Mouse (Mus musculus): Measurements from ENCODE around the gene Mrps7. TPM values are rescaled to one million over a fixed set of nuclear protein-coding genes. Genes with fewer than 3 reads are reported as not detected.

Mrps7 gene
- total and polyA plus RNA-seq, 3 experiments: 106 to 199 (median 157) TPM

DNA sequence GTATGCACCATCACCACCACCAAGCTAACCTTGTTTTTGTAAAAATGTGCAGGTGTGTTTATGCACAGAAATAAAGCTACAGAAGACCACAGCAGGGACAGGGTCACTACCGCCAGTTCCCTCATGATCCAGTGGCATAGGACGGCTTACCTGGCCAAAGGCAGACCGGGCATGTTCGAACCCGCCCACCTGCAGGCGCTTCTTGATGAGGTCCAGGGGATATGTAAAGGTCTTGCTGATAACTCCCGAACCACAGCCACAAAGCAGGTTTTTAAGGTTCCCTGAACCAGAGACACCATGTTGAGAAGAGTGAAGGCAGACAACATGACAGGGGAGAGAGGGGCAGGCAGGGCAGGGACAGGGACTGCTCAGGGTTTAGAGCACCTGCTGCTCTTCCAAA is 12.6 kb downstream of the Mrps7 start:
- H3K79me2 ChIP-seq (ENCODE audit: control insufficient read depth, insufficient read depth, low read length, poor library complexity): peaks cover 5% of the 10 kb centered on the region; the same call in 1 of the 2 replicates
- peaks cover 3 to 10% of the 10 kb centered on the region in 2 experiments; a peak in 3 of 4 replicates for H3K4me1 ChIP-seq (ENCODE audit: control insufficient read depth in 1 of 2, insufficient read depth in 2 of 2, low read length in 2 of 2)
- TF ChIP-seq UBTF (IDR thresholded peaks at IDR 0.05; ENCODE audit: borderline replicate concordance, insufficient read depth, low read depth, low read length) (no peak), POLR2AphosphoS5 (IDR thresholded peaks at IDR 0.05; ENCODE audit: borderline replicate concordance, low read depth, low read length) (no peak), MYC (IDR thresholded peaks at IDR 0.05; ENCODE audit: low read depth, low read length) (no peak), ZKSCAN1 (IDR thresholded peaks at IDR 0.05; ENCODE audit: low read depth, low read length) (no peak), HCFC1 (IDR thresholded peaks at IDR 0.05; ENCODE audit: low read depth, low read length) (no peak), ELF1 (IDR thresholded peaks at IDR 0.05; ENCODE audit: low read depth, low read length) (no peak), JUND (IDR thresholded peaks at IDR 0.05; ENCODE audit: low read depth, low read length) (no peak), MEF2A (IDR thresholded peaks at IDR 0.05; ENCODE audit: extremely low read depth, insufficient replicate concordance, low read depth, low read length, poor library complexity, severe bottlenecking) (no peak), MAFK (IDR thresholded peaks at IDR 0.05; ENCODE audit: borderline replicate concordance, low read depth, low read length) (no peak)
- no peak overlapping the region for H3K27ac ChIP-seq (ENCODE audit: control insufficient read depth, low read depth, low read length)
- no peak for DNase-seq (ENCODE audit: low read depth, low spot score)
- no peaks in the 10 kb centered on the region for H3K27me3 ChIP-seq (ENCODE audit: control insufficient read depth in 1 of 2, insufficient read depth in 2 of 2, low read length in 2 of 2)
- H3K9ac ChIP-seq (ENCODE audit: control insufficient read depth, low read depth, low read length, poor library complexity, severe bottlenecking): no peak overlapping the region
- H3K9me3 ChIP-seq (replicated peaks; ENCODE audit: insufficient read depth, low read length): no peaks in the 10 kb centered on the region
- H3K36me3 ChIP-seq (ENCODE audit: control insufficient read depth in 1 of 2, insufficient read depth in 2 of 2, low read length in 2 of 2): peaks cover 0 to 7% of the 10 kb centered on the region in 2 experiments; a peak in 3 of 4 replicates
- no peak overlapping the region for H3K4me3 ChIP-seq (ENCODE audit: control insufficient read depth in 1 of 2, insufficient read depth in 1 of 2, low read depth in 2 of 2, low read length in 2 of 2)

DNA sequence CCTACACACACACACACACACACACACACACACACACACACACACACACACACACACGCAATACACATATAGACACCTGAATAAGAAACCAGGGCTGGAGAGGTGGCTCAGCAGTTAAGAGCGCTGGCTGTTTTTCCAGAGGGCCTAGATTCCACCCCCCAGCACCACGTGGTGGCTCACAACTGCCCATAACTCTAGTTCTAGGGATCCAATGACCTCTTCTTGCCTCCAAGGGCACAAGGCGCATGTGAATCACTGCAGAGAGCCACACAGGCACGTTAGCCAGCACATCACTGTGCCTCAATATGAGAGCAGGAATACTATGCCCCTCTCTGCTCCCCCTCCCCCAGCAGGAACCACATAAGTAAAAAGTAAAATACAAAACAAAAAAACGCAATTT is 13.2 kb downstream of the Mrps7 start:
- H3K9ac ChIP-seq (ENCODE audit: control insufficient read depth, low read depth, low read length, poor library complexity, severe bottlenecking): no peak overlapping the region
- no peak overlapping the region for H3K27ac ChIP-seq (ENCODE audit: control insufficient read depth, low read depth, low read length)
- no peaks in the 10 kb centered on the region for H3K27me3 ChIP-seq (ENCODE audit: control insufficient read depth in 1 of 2, insufficient read depth in 2 of 2, low read length in 2 of 2)
- H3K9me3 ChIP-seq (replicated peaks; ENCODE audit: insufficient read depth, low read length): no peaks in the 10 kb centered on the region
- H3K4me3 ChIP-seq (ENCODE audit: control insufficient read depth in 1 of 2, insufficient read depth in 1 of 2, low read depth in 2 of 2, low read length in 2 of 2): no peak overlapping the region
- DNase-seq (ENCODE audit: low read depth, low spot score): no peak
- H3K79me2 ChIP-seq (ENCODE audit: control insufficient read depth, insufficient read depth, low read length, poor library complexity): peaks cover 5% of the 10 kb centered on the region; the same call in 1 of the 2 replicates
- H3K4me1 ChIP-seq (ENCODE audit: control insufficient read depth in 1 of 2, insufficient read depth in 2 of 2, low read length in 2 of 2): peaks cover 0 to 6% of the 10 kb centered on the region in 2 experiments; a peak in 2 of 4 replicates
- TF ChIP-seq TBP (IDR thresholded peaks at IDR 0.05; ENCODE audit: low read depth, low read length) (no peak), NELFE (IDR thresholded peaks at IDR 0.05; ENCODE audit: low read depth, low read length) (no peak), KAT2A (conservative IDR thresholded peaks at IDR 0.05; ENCODE audit: low read depth, low read length) (no peak)
- peaks cover 0 to 5% of the 10 kb centered on the region in 2 experiments; a peak in 3 of 4 replicates for H3K36me3 ChIP-seq (ENCODE audit: control insufficient read depth in 1 of 2, insufficient read depth in 2 of 2, low read length in 2 of 2)

DNA sequence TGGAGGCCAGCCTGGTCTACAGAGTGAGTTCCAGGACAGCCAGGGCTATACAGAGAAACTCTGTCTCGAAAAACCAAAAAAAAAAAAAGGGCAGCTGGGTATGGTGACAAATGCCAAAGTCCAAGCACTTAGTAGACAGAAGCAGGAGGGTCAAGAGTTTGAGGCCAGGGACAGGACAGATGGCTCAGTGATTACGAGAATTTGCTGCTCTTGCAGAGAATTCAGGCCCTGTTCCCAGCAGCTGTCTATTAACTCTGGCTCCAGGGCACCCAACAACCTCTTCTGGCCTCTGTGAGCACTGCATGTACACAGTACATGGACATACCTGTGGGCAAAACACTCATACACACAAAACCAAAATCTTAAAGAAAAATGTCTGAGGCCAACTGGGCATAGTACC is 14.3 kb downstream of the Mrps7 start:
- Histone ChIP-seq H3K4me3 (ENCODE audit: control insufficient read depth in 1 of 2, insufficient read depth in 1 of 2, low read depth in 2 of 2, low read length in 2 of 2) (no peak overlapping the region), H3K79me2 (ENCODE audit: control insufficient read depth, insufficient read depth, low read length, poor library complexity) (no peaks in the 10 kb centered on the region; the same call in 1 of the 2 replicates), H3K27me3 (ENCODE audit: control insufficient read depth in 1 of 2, insufficient read depth in 2 of 2, low read length in 2 of 2) (no peaks in the 10 kb centered on the region), H3K9me3 (replicated peaks; ENCODE audit: insufficient read depth, low read length) (no peaks in the 10 kb centered on the region), H3K36me3 (ENCODE audit: control insufficient read depth in 1 of 2, insufficient read depth in 2 of 2, low read length in 2 of 2) (peaks cover 0 to 5% of the 10 kb centered on the region in 2 experiments), H3K4me1 (ENCODE audit: control insufficient read depth in 1 of 2, insufficient read depth in 2 of 2, low read length in 2 of 2) (peaks cover 0 to 6% of the 10 kb centered on the region in 2 experiments; a peak in 2 of 4 replicates), H3K27ac (ENCODE audit: control insufficient read depth, low read depth, low read length) (no peak overlapping the region), H3K9ac (ENCODE audit: control insufficient read depth, low read depth, low read length, poor library complexity, severe bottlenecking) (no peak overlapping the region)
- TF ChIP-seq TAL1 (IDR thresholded peaks at IDR 0.05; ENCODE audit: low read length): no peak
- no peak for DNase-seq (ENCODE audit: low read depth, low spot score)

Data from MEL (cell line).